Mouse (Mus musculus) heart, adult 18-20 months (tissue): Measurements from ENCODE around the gene Gpc1. TPM values are rescaled to one million over a fixed set of nuclear protein-coding genes. Genes with fewer than 3 reads are reported as not detected.
A peak's percentile ranks its signal among the peaks of the same experiment; 100 is the strongest.

ENCODE experiments used
- DNase-seq, 2 experiments: peaks; one replicate each; pipeline ENCODE4 v3.0.0; 2021 to 2022; ENCODE audit warnings: mixed read lengths in 1 of 2
- total RNA-seq, 2 experiments: library from RNA; stranded (reverse); gene quantifications; 2 replicates each; pipeline ENCODE4 v1.2.3; 2021

Gene Gpc1
- total RNA-seq, 2 experiments from 2014 or later = 467 to 480 TPM

DNA sequence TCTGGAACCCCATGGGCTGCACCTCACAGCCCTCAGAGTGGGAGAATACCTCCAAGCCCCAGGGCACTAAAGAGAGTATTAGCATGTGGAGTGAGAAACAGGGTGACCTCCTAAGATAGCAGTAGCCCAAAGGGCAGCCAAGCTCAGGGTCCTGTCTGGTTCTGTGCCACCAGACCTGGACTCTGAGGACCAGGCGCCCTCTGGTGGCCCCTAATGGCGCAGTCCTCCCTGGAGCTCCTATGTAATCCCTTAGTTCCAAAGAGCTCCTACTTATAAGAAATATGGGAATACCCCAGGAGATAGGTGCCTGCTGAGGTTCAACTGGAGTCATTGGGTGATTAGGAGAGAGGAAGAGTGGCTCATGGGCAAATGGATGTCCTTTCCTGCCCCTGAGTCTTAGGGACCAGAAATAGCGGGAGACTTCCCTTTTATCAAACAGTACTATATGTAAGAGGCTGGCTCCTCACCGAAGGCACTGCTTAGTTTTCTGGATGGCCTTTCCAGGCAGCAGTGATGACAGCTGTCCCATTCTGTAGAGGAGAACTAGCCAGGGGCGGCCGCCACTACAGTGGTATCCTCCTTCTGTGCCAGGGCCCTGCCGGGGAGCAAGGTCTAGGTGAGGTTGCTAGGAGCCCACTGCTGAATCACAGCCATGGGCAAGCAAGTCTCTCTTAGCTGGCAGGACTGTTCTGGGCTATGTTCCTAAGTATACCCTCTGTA, 2.7 kb downstream of the Gpc1 start:
- DNase-seq = peak; percentile 79 to 88

DNA sequence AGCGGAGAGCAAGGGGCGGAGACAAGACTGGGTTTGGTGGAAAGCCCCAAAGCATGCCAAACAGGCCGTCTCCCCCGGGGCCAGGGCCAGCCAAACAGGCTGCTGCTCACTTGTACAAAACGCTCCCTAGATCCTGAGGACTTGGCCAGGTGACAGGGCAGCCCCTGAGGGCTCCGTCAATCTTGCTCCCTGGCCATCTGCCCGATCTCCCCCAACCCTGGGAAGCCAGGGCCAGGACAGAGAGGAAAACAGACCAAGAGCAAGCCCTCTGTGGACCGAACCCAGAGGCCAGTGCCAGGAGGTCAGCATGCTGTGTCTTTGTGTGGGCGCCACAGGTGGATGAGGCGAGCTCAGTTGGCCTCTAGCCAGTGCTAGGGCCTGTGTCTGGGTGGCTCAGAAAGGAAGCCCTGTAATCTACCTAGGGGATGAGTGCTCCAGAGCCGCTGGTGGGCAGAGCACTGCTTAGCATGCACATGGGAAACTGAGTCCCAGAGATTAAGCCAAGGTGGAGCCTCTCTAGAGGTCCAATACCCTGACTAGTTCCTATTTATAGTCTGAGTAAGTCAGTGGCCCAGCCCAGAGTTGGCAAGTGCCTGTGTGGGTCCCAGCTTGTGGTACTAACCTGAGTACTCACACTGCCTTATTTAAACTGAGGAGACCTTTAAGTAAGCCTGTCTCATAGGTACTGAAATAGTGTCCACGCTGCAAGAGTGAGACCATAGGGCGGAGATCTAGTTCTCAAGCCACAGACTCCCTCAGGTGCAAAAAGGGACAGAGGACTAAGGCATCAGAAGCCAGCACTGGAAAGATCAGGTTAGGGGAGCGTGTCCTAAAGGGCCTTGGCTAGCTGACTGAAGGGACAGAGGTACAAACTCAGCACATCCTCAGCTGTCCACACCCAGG, 6.7 kb downstream of the Gpc1 start:
- DNase-seq = peak in 1 of 2 experiments; percentile 51

- no peak for DNase-seq
These were observed 7.8 kb downstream of the Gpc1 start for GRCm38 (mm10) chr1:92839211-92839610.

GRCm38 (mm10) chr1:92840231-92840890, 8.9 kb downstream of the Gpc1 start:
- DNase-seq = no peak

GRCm38 (mm10) chr1:92841427-92841826, 10.0 kb downstream of the Gpc1 start:
- DNase-seq = no peak

GRCm38 (mm10) chr1:92845889-92846288, 14.4 kb downstream of the Gpc1 start:
- DNase-seq = no peak

DNA sequence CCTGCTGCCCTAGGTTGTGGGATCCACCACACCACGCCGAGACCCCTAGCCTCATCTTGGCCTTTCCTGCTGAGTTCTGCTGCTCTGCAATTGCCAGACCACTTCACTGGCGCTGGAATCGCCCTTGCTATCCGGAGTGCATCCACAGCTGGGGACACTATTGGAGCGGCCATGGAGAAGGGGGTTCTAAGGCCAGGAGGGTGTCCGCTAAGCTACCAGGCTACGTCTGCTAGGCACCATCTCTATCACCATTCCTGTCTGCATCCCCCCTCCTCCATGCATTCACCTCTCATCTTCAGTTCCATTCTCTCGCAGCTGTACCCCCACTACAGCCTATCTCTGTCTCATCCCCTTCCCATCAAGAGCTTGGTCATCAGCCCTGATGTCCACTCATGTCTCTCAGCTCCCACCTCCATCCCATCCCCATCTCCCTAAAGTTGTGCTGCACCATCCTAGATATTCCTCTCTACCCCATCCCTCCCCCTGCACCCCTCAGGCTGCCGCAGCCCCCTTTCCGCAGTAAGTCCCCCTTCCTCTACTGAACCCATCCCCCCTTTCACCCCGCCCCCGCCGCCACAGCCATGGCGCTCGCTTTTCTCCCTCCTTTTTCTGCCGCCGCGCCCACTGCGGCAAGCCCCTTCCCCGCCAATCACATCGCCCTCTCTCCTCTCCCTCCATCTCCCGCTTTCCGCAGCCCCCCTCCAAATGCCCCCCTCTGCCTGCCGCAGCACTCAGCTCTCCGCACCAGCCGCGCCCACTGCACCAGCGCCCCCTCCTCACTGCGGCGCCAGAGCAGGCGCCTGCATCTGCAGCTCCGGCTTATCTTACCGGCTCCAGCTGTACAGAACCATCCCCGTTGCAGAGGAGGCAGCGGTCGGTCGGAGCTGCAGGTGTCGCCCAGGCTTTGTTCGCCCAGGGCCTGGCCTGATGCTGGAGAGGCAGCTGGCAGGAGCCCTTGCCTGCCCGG, 16.7 kb downstream of the Gpc1 start:
- no peak for DNase-seq

GRCm38 (mm10) chr1:92849491-92849890, 18.0 kb downstream of the Gpc1 start:
- DNase-seq = no peak

DNA sequence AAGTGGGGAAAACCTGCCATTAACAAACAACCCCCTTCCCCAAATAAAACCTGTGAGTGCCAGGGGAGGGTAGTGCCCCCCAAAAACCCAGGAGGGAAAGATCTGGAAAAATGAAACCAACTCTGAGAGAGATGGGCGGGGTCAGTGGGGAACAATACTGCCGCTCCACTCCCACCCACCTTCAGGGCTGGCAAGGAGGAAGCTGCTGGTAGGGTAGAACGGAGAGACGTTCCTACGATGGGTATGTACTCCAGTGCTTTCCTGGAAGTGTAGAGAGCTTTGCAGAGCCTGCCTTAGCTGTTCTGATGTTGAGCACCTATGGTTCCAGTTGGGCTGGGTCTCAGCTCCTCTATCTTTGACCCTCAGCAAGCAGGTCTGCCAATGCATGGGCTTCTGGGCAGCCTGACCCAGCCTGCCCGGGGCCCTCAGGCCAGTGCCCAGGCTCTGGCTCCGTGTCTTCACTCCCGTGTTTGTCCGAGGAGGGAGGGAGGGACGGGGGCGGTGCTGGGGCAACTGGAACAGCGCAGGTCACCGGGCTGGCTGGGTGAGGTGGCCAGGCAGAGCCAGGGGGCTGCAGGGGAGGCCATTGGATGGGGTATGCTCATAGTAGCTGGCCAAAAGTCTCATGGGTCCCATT, 18.6 kb downstream of the Gpc1 start:
- peak in 1 of 2 experiments; percentile 34 for DNase-seq

DNA sequence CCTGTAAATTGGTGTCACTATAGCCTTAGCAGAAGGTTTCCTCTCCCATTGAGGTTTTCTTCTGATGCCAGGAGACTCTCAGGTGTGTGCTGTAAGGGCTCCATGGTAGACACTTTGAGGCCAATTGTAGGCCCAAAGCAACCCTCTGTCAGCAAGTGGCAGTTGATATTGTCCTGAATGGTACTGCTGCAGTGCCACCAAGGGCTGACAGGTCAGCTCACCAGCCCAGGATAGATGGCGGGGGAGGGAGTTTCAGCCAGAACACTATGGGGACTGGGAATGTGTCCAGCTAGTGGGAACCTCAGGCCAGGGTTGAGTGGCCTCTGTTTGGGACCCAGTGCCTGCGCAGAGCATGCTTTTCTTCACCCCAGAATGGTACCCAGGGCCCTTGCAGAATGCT, 21.0 kb downstream of the Gpc1 start:
- DNase-seq = peak in 1 of 2 experiments; percentile 47

DNA sequence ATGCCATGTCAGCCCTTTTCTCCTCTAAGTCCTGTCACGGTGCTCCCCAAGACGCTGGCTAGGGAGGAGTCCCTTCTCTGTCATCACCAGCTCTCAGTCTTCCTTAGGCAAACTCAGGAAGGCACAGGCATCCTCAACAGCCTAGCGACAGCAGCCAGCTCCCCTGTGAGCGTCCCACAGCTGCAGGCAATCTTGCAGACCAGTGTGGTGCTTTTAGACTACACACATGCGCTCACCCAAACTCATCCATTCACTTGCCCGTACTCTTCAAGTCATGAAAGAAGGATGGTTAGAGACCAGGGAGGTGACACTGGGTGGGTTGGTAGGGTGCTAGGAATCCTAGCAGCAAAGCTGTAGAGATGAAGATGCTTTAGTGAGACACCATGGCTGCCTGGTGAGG, 30.1 kb downstream of the Gpc1 start:
- no peak for DNase-seq

- no peak for DNase-seq
These were observed 31.8 kb downstream of the Gpc1 start for GRCm38 (mm10) chr1:92863268-92863667.

DNA sequence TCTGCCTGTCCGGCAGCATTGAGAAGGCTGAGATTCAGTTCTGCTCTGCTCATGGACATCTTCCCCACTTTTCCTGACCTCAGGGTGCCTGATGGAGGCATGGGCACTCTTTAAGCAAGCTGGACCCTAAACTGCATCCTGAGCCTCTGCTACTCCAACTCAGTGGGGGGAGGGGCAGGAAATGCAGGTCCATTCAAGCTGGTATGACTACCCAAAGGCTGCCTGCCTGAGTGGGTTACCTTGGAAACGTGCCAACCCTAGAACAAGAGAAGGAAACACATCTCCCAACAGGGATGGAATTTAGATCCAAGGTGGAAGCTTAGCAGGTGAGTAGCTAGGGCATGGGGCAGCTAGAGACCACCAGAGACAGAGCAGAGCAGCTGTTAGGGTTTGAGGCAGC, 34.7 kb downstream of the Gpc1 start:
- DNase-seq = no peak

DNA sequence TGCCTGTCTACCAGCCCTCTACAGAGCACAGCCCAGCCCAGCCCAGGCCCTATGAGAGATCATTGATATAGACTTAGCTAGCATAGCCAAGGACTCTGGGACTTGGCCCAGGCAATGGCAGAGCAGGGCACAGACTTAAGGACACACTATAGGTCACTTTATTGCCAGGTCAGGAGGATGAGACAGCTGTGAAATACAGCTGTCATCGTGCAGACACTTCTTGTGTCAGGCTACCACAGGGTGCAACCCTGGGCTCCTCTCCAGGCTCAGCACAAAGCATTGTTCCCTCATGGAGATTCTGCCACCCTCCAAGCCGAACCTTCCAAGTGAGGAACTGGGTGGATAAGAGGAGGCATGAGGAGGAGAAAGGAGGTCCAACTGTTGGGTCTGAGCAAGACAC, 38.5 kb downstream of the Gpc1 start:
- DNase-seq = no peak

DNA sequence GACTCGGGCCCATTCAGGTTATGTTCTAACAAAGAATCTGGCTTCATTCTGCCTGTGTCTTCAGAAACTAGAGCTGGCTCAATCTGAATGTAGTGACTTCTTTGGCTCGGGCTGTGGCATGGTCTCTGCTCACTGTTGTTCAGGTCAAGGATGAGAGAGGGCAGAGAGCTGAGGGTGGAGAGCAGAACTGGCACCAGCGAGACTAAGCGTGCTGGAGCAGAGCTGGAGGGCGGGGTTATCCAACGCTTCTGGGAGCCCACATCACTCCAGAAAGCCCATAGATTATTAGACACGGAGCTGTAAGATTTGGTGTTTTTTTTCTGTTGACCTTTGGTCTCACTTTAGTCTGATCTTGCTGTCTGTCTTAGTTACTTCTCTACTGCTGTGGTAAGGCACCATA, 41.2 kb downstream of the Gpc1 start:
- DNase-seq = no peak

GRCm38 (mm10) chr1:92874011-92874410, 42.6 kb downstream of the Gpc1 start:
- DNase-seq = no peak

DNA sequence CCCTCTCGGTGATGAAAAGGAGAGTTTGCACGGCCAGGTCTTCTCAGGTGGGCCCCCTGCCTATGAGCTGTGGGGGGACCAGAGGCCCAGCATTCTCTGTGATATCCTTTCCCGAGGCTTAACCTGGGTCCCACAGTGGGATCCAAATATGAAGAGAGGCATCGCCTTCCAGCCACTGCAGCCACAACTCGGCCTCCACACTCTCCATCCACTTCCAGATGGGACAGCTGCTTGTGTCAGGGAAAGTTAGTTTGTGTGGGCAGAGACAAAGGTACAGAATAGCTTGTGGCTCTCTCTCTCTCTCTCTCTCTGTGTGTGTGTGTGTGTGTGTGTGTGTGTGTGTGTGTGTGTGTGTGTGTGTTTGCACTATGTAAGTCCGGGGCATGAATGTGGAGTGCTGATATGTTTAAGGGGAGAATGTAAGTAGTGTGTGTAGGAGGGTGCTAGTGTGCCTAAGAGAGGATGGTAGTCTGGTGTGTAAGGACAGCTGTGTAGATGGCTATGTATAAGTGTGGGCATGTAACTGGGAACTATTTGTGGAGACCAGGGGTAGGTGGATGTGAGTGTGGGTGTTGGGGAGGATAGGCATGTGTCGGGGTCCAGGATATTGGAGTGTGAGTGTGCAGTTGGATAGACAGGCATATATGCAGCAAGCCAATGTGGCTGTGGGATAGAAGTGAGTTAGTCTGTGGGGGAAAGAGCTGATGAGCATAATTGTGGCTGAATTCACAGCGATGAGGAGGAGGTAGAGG, 44.1 kb downstream of the Gpc1 start:
- DNase-seq = no peak

DNA sequence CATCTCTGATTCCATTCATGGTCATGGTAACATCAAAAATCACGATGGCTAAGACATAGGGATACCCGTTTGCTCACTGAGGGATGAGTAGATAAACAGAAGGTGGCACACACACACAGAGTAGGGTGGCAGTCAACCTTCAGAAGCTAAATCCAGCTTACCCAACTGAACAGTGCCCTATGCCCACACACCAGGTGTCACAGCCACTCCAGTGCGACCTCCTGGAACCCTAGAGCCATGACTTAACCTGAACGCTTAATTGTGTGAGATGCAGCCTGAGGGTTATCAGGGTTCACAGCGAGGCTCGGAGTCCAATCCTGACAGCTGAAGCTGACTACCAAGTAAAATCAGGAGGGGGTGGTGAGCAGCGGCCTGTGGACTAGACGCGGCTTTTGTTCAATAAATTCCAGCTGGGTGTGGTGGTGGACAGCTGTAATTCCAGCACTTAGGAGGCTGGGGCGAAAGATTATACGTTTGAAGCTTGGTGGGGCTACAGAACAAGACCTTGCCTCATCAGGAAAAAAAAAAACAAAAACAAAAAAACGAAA, 46.1 kb downstream of the Gpc1 start:
- DNase-seq = no peak

DNA sequence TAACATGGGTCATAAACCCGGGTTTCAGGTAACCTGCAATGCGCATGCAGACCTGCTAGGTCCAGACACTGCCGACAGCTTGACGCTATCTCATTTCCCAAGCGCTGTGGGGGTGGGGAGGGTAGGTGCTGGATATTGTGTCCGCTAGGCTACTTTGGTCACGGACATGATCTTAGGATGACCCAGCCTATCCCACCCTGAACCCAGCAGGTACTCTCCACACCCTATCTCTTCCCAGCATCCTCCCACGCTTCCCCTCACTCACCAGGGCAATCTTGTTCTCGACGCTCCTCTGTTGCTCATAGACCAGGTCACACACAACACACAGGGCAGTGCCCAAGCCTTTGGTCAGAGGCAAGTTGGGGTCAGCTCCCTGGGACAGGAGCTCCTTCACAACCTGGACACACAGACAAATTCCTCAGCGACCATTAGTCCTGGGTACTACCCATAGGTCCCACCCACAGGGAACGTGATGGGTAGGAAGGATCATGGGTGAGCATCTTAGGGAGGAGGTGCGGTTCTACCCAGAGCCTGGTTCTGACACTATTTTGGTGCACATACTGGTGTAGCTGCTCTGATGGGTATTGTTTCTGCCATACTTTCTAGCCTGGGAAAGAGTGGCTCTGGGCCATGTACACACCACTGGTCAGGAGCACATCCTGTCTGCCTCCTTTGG, 46.8 kb downstream of the Gpc1 start:
- no peak for DNase-seq

DNA sequence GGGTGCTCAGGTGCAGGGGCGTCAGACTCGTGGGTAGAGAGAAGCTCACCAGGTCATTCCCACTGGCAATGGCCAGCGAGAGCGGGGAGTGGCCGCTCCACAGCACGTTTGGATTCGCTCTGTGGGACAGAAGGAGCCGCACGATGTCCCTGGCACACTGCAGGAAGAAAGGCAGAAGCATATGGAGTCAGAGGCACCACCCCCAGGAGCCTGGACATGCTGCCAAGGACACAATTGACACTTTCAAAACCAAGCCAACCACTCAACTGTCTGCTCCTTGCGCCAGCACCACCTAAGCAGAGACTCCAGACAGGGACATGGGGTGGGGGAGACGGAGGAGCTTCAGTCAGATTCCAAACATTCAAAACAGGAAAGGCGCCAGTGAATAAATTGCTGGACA, 47.8 kb downstream of the Gpc1 start:
- DNase-seq = no peak
